Mouse (Mus musculus) megakaryocyte, embryonic 14.5 days (primary cell): ENCODE measurements around the gene Uts2b. TPM values are rescaled to one million over a fixed set of nuclear protein-coding genes. Genes with fewer than 3 reads are reported as not detected.

ENCODE experiments used
- H3K27me3 ChIP-seq: replicated peaks from 2 replicates; pipeline ENCODE3; 2012; ENCODE audit warnings: inconsistent platforms
- H3K36me3 ChIP-seq: replicated peaks from 2 replicates; pipeline ENCODE3; 2012; ENCODE audit warnings: low read length, inconsistent platforms, mixed read lengths
- H3K4me1 ChIP-seq: 2 replicates; pipeline ENCODE4 v1.6.1; 2012; ENCODE audit warnings: inconsistent platforms
- H3K4me3 ChIP-seq: replicated peaks from 2 replicates; pipeline ENCODE3; 2012; ENCODE audit warnings: moderate library complexity, mild to moderate bottlenecking, inconsistent platforms
- H3K9me3 ChIP-seq: 2 replicates; pipeline ENCODE4 v1.6.1; 2012; ENCODE audit warnings: inconsistent platforms
- FLI1 ChIP-seq: IDR thresholded peaks from 2 replicates; pipeline ENCODE4 v1.6.1; 2012; ENCODE audit warnings: low read length, inconsistent platforms, mixed read lengths
- GATA1 ChIP-seq: IDR thresholded peaks from 3 replicates; pipeline ENCODE4 v1.6.1; 2012; ENCODE audit warnings: mixed read lengths, low read length, inconsistent platforms, borderline replicate concordance
- polyA plus RNA-seq: library from polyadenylated mRNA; stranded (reverse); fragments of >175 nt; gene quantifications from 2 replicates; pipeline ENCODE4 v1.2.3, GENCODE M21; 2012; ENCODE audit warnings: low replicate concordance; ENCODE audit not compliant: insufficient read depth

The Uts2b gene
- polyA plus RNA-seq = not detected in 2 replicates

GRCm38 (mm10) chr16:27370191-27370590 lies at the start of gene Uts2b:
Gene Uts2b, minus strand, starts transcription at chr16:27370239.
- Histone ChIP-seq H3K27me3 (no peaks in the 10 kb centered on the region), H3K36me3 (no peaks in the 10 kb centered on the region), H3K9me3 (no peaks in the 10 kb centered on the region), H3K4me1 (peaks cover 17% of the 10 kb centered on the region), H3K4me3 (no peak within 1 kb of the TSS)
- TF ChIP-seq FLI1 (no peak), GATA1 (no peak)

GRCm38 (mm10) chr16:27417632-27418031 lies 47.6 kb upstream of the Uts2b start:
- H3K4me1 ChIP-seq = peaks cover 40% of the 10 kb centered on the region
- peaks cover 10% of the 10 kb centered on the region for H3K9me3 ChIP-seq
- H3K36me3 ChIP-seq = peaks cover 70% of the 10 kb centered on the region
- no peaks in the 10 kb centered on the region for H3K27me3 ChIP-seq
- peak overlapping the region; percentile 33 for H3K4me3 ChIP-seq
- no peak; the same call in 1 of the 2 replicates for TF ChIP-seq FLI1
- TF ChIP-seq GATA1 = no peak

GRCm38 (mm10) chr16:27416937-27417584 lies 47.0 kb upstream of the Uts2b start:
- Histone ChIP-seq H3K36me3 (peaks cover 69% of the 10 kb centered on the region), H3K27me3 (no peaks in the 10 kb centered on the region), H3K9me3 (peaks cover 5% of the 10 kb centered on the region; the same call in 1 of the 2 replicates), H3K4me3 (no peak overlapping the region), H3K4me1 (peaks cover 40% of the 10 kb centered on the region)
- TF ChIP-seq FLI1 (no peak), GATA1 (no peak)

GRCm38 (mm10) chr16:27404107-27404506 lies 34.1 kb upstream of the Uts2b start:
- H3K36me3 ChIP-seq = peaks cover 29% of the 10 kb centered on the region
- H3K27me3 ChIP-seq = no peaks in the 10 kb centered on the region
- H3K4me1 ChIP-seq = peaks cover 32% of the 10 kb centered on the region
- no peaks in the 10 kb centered on the region for H3K9me3 ChIP-seq
- TF ChIP-seq FLI1 (no peak), GATA1 (no peak)
- no peak overlapping the region for H3K4me3 ChIP-seq

GRCm38 (mm10) chr16:27401579-27401978 lies 31.5 kb upstream of the Uts2b start:
- Histone ChIP-seq H3K27me3 (no peaks in the 10 kb centered on the region), H3K4me1 (peaks cover 35% of the 10 kb centered on the region), H3K9me3 (no peaks in the 10 kb centered on the region), H3K36me3 (peaks cover 16% of the 10 kb centered on the region), H3K4me3 (no peak overlapping the region)
- TF ChIP-seq GATA1 = no peak
- TF ChIP-seq FLI1 = no peak

GRCm38 (mm10) chr16:27399719-27400253 lies 29.7 kb upstream of the Uts2b start:
- H3K4me1 ChIP-seq = peaks cover 37% of the 10 kb centered on the region
- no peaks in the 10 kb centered on the region for H3K9me3 ChIP-seq
- TF ChIP-seq GATA1 = no peak
- no peak for TF ChIP-seq FLI1

GRCm38 (mm10) chr16:27399026-27399718 lies 29.1 kb upstream of the Uts2b start:
- Histone ChIP-seq H3K4me3 (no peak overlapping the region), H3K36me3 (peaks cover 6% of the 10 kb centered on the region), H3K9me3 (no peaks in the 10 kb centered on the region), H3K27me3 (no peaks in the 10 kb centered on the region), H3K4me1 (peaks cover 37% of the 10 kb centered on the region)
- TF ChIP-seq GATA1 (no peak), FLI1 (no peak)

More at GRCm38 (mm10) chr16:27399719-27400253, 29.7 kb upstream of the Uts2b start:
- peaks cover 6% of the 10 kb centered on the region for H3K36me3 ChIP-seq
- H3K27me3 ChIP-seq = no peaks in the 10 kb centered on the region
- no peak overlapping the region for H3K4me3 ChIP-seq

- peaks cover 44% of the 10 kb centered on the region for H3K4me1 ChIP-seq
- no peaks in the 10 kb centered on the region for H3K9me3 ChIP-seq
- no peak for TF ChIP-seq FLI1
- no peak overlapping the region for H3K4me3 ChIP-seq
- H3K27me3 ChIP-seq = no peaks in the 10 kb centered on the region
- H3K36me3 ChIP-seq = peaks cover 6% of the 10 kb centered on the region
Observed at GRCm38 (mm10) chr16:27396951-27397350, 26.9 kb upstream of the Uts2b start.

- peaks cover 6% of the 10 kb centered on the region for H3K36me3 ChIP-seq
- no peaks in the 10 kb centered on the region for H3K27me3 ChIP-seq
- TF ChIP-seq GATA1 (no peak), FLI1 (no peak)
- peaks cover 37% of the 10 kb centered on the region for H3K4me1 ChIP-seq
- H3K9me3 ChIP-seq = no peaks in the 10 kb centered on the region
- H3K4me3 ChIP-seq = no peak overlapping the region
Observed at GRCm38 (mm10) chr16:27395251-27396037, 25.4 kb upstream of the Uts2b start.

GRCm38 (mm10) chr16:27391845-27392244 lies 21.8 kb upstream of the Uts2b start:
- Histone ChIP-seq H3K27me3 (no peaks in the 10 kb centered on the region), H3K9me3 (no peaks in the 10 kb centered on the region), H3K4me3 (no peak overlapping the region), H3K36me3 (peaks cover under 1% of the 10 kb centered on the region), H3K4me1 (peaks cover 44% of the 10 kb centered on the region)
- no peak for TF ChIP-seq GATA1
- no peak for TF ChIP-seq FLI1
